Mouse (Mus musculus) heart, adult 8-10 months (tissue): ENCODE data around the gene Gm29866. TPM values are rescaled to one million over a fixed set of nuclear protein-coding genes. Genes with fewer than 3 reads are reported as not detected.
"Not testable (repeated sequence)": the region's sequence is repeated elsewhere in the genome, so short reads cannot be mapped to it uniquely, and the experiment has no call there.

Source experiments
- DNase-seq: peaks from one replicate; pipeline ENCODE4 v3.0.0; 2022; ENCODE audit warnings: low spot score
- total RNA-seq, 4 experiments: library from RNA; stranded (reverse); gene quantifications; 2 replicates each; pipeline ENCODE4 v1.2.4; 2022

Gm29866 gene
- total RNA-seq = not detected

DNA sequence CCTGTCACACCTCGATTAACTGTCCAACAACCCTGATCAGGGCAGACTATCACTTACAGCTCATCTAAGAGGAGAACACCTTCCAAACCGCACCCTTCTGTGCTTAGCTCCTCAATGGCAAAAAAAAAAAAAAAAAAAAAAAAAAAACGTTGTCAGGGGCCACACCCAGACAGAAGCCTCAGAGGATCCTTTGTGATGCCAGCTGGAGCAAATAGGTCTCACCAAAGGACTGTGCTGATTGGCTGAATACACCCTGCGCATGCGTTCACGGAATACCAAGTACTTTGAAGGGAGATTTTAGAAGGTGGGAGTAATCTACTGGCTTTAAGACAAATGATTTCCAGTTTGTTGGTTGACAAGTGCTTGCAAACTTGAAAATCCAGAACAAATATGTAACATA lies at the start of gene Gm29866:
TSS of gene Gm29866 (minus strand) at position 101 of the 400 bp plus-strand sequence.
- not testable (repeated sequence) for DNase-seq

Other genes starting within 250 kb of the Gm29866 start
- gene Gm20909, start 170.9 kb upstream of the Gm29866 start, total RNA-seq = not detected
- not detected for gene Gm20865, start 247.9 kb upstream of the Gm29866 start, total RNA-seq